Mouse (Mus musculus): ENCODE results near the gene Zmynd19. TPM values are rescaled to one million over a fixed set of nuclear protein-coding genes. Genes with fewer than 3 reads are reported as not detected.
A peak's percentile ranks its signal among the peaks of the same experiment; 100 is the strongest.

Zmynd19 gene
- 15.2 and 28.5 TPM in 2 replicates for polyA plus RNA-seq (2014; fragmentation: Nextera tagmentation; extraction: Ambion mirVana)

- peak; percentile 99 for ATAC-seq (ENCODE audit: low FRiP score, low TSS enrichment)
- no peaks in the 10 kb centered on the region for H3K9me3 ChIP-seq (ENCODE audit: control insufficient read depth, low read length)
- peaks cover 30% of the 10 kb centered on the region for H3K36me3 ChIP-seq (ENCODE audit: control insufficient read depth, insufficient read depth, low read length)
- peak within 1 kb of the TSS; percentile 89 for H3K4me2 ChIP-seq (replicated peaks; ENCODE audit: low read depth, low read length)
- WGBS = under 1% methylated on average over 103 of the region's 108 CpGs
- peak within 1 kb of the TSS; percentile 95 for H3K9ac ChIP-seq (ENCODE audit: low read depth, low read length)
- peak within 1 kb of the TSS; percentile 98 for H3K4me3 ChIP-seq (ENCODE audit: low read length)
- peak within 1 kb of the TSS; percentile 67 for H3K27ac ChIP-seq (ENCODE audit: low read depth, low read length)
- H3K27me3 ChIP-seq (ENCODE audit: control insufficient read depth, insufficient read depth, low read length) = no peaks in the 10 kb centered on the region
- H3K4me1 ChIP-seq (ENCODE audit: control insufficient read depth, insufficient read depth, low read length) = peaks cover 7% of the 10 kb centered on the region; the same call in 1 of the 2 replicates
These were observed at the start of gene Zmynd19 for GRCm38 (mm10) chr2:24949421-24950188. TSS of gene Zmynd19 (plus strand) at chr2:24949792.

- H3K4me3 ChIP-seq (ENCODE audit: low read length) = no peak overlapping the region
- H3K4me1 ChIP-seq (ENCODE audit: control insufficient read depth, insufficient read depth, low read length) = peaks cover 9% of the 10 kb centered on the region
- peaks cover 2% of the 10 kb centered on the region; the same call in 1 of the 2 replicates for H3K36me3 ChIP-seq (ENCODE audit: control insufficient read depth, insufficient read depth, low read length)
- H3K27ac ChIP-seq (ENCODE audit: low read depth, low read length) = no peak overlapping the region
- no peaks in the 10 kb centered on the region for H3K27me3 ChIP-seq (ENCODE audit: control insufficient read depth, insufficient read depth, low read length)
- WGBS = 72% methylated on average over 5 of the region's 5 CpGs
- no peaks in the 10 kb centered on the region for H3K9me3 ChIP-seq (ENCODE audit: control insufficient read depth, low read length)
- no peak overlapping the region for H3K9ac ChIP-seq (ENCODE audit: low read depth, low read length)
- H3K4me2 ChIP-seq (replicated peaks; ENCODE audit: low read depth, low read length) = no peak overlapping the region
- no peak for ATAC-seq (ENCODE audit: low FRiP score, low TSS enrichment)
These were observed 48.5 kb upstream of the Zmynd19 start for GRCm38 (mm10) chr2:24901055-24901454.

DNA sequence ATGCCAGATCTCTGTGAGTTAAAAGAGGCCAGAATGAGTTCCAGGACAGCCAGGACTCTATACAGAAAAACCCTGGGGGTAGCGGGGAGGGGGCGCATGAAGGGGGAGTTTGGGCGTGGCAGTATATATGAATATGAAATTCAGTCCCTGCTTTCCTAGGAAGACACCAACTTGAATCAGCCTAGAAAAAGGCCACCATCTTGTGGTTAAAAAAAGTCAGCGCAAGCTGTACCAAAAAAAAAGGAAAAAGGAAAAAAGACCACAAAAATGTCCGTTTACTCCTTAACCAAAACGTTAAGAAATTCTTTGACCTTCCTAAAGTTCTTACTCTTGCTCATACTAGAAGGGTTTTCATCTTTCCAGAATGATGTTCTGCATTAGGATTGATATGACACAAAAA is 46.6 kb upstream of the Zmynd19 start:
- ATAC-seq (ENCODE audit: low FRiP score, low TSS enrichment) = no peak
- H3K4me3 ChIP-seq (ENCODE audit: low read length) = no peak overlapping the region
- no peaks in the 10 kb centered on the region for H3K27me3 ChIP-seq (ENCODE audit: control insufficient read depth, insufficient read depth, low read length)
- WGBS = 88% methylated on average over 6 of the region's 6 CpGs
- peaks cover 2% of the 10 kb centered on the region; the same call in 1 of the 2 replicates for H3K36me3 ChIP-seq (ENCODE audit: control insufficient read depth, insufficient read depth, low read length)
- peaks cover 18% of the 10 kb centered on the region for H3K4me1 ChIP-seq (ENCODE audit: control insufficient read depth, insufficient read depth, low read length)
- no peak overlapping the region for H3K4me2 ChIP-seq (replicated peaks; ENCODE audit: low read depth, low read length)
- no peak overlapping the region for H3K27ac ChIP-seq (ENCODE audit: low read depth, low read length)
- no peak overlapping the region for H3K9ac ChIP-seq (ENCODE audit: low read depth, low read length)
- no peaks in the 10 kb centered on the region for H3K9me3 ChIP-seq (ENCODE audit: control insufficient read depth, low read length)

DNA sequence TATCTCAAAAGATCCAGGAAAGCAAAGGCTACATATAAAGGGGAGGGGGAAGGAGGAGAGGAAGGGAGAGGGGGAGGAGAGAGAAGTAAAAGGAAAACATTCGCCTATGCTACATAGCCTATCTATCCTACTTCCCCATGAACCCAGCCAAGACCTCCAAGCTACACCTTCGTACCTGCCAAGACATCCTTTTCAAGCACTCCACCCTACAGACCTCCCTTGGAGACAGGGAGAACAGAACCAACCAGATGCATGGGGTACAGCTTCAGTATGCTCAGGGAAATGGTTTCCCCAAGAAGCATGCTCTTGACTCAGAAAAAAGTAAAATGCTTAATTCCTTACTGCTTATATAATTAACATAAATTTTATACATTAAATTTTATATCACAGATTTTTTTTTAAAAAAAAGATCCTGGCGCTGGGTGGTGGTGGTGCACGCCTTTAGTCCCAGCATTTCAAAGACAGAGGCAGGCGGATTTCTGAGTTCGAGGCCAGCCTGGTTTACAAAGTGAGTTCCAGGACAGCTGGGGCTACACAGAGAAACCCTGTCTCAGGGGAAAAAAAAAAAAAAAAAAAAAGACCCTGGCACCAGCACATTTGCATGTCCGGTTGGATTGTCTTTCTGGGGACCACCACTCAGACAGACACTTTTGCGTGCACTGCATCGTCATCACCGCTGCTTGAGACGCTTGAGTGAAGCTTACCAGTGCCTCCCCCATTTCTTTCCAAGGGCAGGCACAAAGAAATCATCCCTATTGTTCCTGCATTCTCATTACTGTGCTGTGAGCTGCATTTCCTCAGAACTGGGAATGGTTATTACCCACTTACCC is 44.6 kb upstream of the Zmynd19 start:
- Histone ChIP-seq H3K27me3 (ENCODE audit: control insufficient read depth, insufficient read depth, low read length) (no peaks in the 10 kb centered on the region), H3K4me2 (replicated peaks; ENCODE audit: low read depth, low read length) (no peak overlapping the region), H3K4me3 (ENCODE audit: low read length) (no peak overlapping the region), H3K27ac (ENCODE audit: low read depth, low read length) (peak overlapping the region; percentile 55; the same call in 1 of the 2 replicates), H3K9ac (ENCODE audit: low read depth, low read length) (peak overlapping the region; percentile 34; the same call in 1 of the 2 replicates), H3K4me1 (ENCODE audit: control insufficient read depth, insufficient read depth, low read length) (peaks cover 18% of the 10 kb centered on the region), H3K9me3 (ENCODE audit: control insufficient read depth, low read length) (no peaks in the 10 kb centered on the region), H3K36me3 (ENCODE audit: control insufficient read depth, insufficient read depth, low read length) (no peaks in the 10 kb centered on the region; the same call in 1 of the 2 replicates)
- 56% methylated on average over 11 of the region's 11 CpGs for WGBS
- peak; percentile 72; the same call in 1 of the 2 replicates for ATAC-seq (ENCODE audit: low FRiP score, low TSS enrichment)

GRCm38 (mm10) chr2:24905653-24906155 is 43.9 kb upstream of the Zmynd19 start:
- Histone ChIP-seq H3K27me3 (ENCODE audit: control insufficient read depth, insufficient read depth, low read length) (no peaks in the 10 kb centered on the region), H3K4me1 (ENCODE audit: control insufficient read depth, insufficient read depth, low read length) (peaks cover 18% of the 10 kb centered on the region), H3K36me3 (ENCODE audit: control insufficient read depth, insufficient read depth, low read length) (no peaks in the 10 kb centered on the region; the same call in 1 of the 2 replicates), H3K27ac (ENCODE audit: low read depth, low read length) (peak overlapping the region; percentile 55; the same call in 1 of the 2 replicates), H3K9me3 (ENCODE audit: control insufficient read depth, low read length) (no peaks in the 10 kb centered on the region), H3K4me3 (ENCODE audit: low read length) (no peak overlapping the region), H3K4me2 (replicated peaks; ENCODE audit: low read depth, low read length) (no peak overlapping the region), H3K9ac (ENCODE audit: low read depth, low read length) (peak overlapping the region; percentile 34; the same call in 1 of the 2 replicates)
- 18% methylated on average over 2 of the region's 2 CpGs for WGBS
- ATAC-seq (ENCODE audit: low FRiP score, low TSS enrichment) = no peak

GRCm38 (mm10) chr2:24910481-24910880 is 39.1 kb upstream of the Zmynd19 start:
- 88% methylated on average over 4 of the region's 4 CpGs for WGBS
- Histone ChIP-seq H3K36me3 (ENCODE audit: control insufficient read depth, insufficient read depth, low read length) (peaks cover 3% of the 10 kb centered on the region; the same call in 1 of the 2 replicates), H3K4me3 (ENCODE audit: low read length) (no peak overlapping the region), H3K27ac (ENCODE audit: low read depth, low read length) (no peak overlapping the region), H3K9me3 (ENCODE audit: control insufficient read depth, low read length) (no peaks in the 10 kb centered on the region), H3K27me3 (ENCODE audit: control insufficient read depth, insufficient read depth, low read length) (no peaks in the 10 kb centered on the region), H3K4me1 (ENCODE audit: control insufficient read depth, insufficient read depth, low read length) (peaks cover 15% of the 10 kb centered on the region), H3K4me2 (replicated peaks; ENCODE audit: low read depth, low read length) (no peak overlapping the region), H3K9ac (ENCODE audit: low read depth, low read length) (no peak overlapping the region)
- no peak for ATAC-seq (ENCODE audit: low FRiP score, low TSS enrichment)

DNA sequence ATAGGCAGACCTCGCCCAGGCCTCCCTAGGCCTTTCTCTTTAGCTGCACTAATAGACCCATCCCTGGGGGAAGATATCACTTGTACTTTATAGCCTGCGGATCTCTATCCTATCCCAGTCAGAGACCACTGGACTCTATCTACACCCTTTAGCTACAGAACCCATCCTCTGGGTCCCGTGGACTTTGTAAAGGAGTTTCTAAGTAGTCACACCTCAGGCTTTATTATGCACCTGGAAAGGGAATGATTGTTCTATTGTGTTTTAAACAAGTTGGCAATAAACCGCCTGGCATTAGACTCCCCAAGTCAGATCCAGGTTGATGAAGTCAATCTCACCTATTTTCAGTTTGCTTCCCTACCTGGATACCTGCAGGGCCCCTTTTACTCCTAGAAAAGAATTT is 37.4 kb upstream of the Zmynd19 start:
- Histone ChIP-seq H3K4me1 (ENCODE audit: control insufficient read depth, insufficient read depth, low read length) (no peaks in the 10 kb centered on the region; the same call in 1 of the 2 replicates), H3K36me3 (ENCODE audit: control insufficient read depth, insufficient read depth, low read length) (peaks cover 3% of the 10 kb centered on the region; the same call in 1 of the 2 replicates), H3K4me2 (replicated peaks; ENCODE audit: low read depth, low read length) (no peak overlapping the region), H3K27me3 (ENCODE audit: control insufficient read depth, insufficient read depth, low read length) (no peaks in the 10 kb centered on the region), H3K9me3 (ENCODE audit: control insufficient read depth, low read length) (no peaks in the 10 kb centered on the region), H3K4me3 (ENCODE audit: low read length) (no peak overlapping the region), H3K27ac (ENCODE audit: low read depth, low read length) (no peak overlapping the region), H3K9ac (ENCODE audit: low read depth, low read length) (no peak overlapping the region)
- WGBS = 87% methylated on average over 4 of the region's 4 CpGs
- no peak for ATAC-seq (ENCODE audit: low FRiP score, low TSS enrichment)

- Histone ChIP-seq H3K4me2 (replicated peaks; ENCODE audit: low read depth, low read length) (no peak overlapping the region), H3K9ac (ENCODE audit: low read depth, low read length) (no peak overlapping the region), H3K27me3 (ENCODE audit: control insufficient read depth, insufficient read depth, low read length) (no peaks in the 10 kb centered on the region), H3K27ac (ENCODE audit: low read depth, low read length) (no peak overlapping the region), H3K4me1 (ENCODE audit: control insufficient read depth, insufficient read depth, low read length) (peaks cover 1% of the 10 kb centered on the region), H3K9me3 (ENCODE audit: control insufficient read depth, low read length) (no peaks in the 10 kb centered on the region), H3K36me3 (ENCODE audit: control insufficient read depth, insufficient read depth, low read length) (peaks cover 3% of the 10 kb centered on the region; the same call in 1 of the 2 replicates), H3K4me3 (ENCODE audit: low read length) (no peak overlapping the region)
- ATAC-seq (ENCODE audit: low FRiP score, low TSS enrichment) = no peak
These were observed 37.0 kb upstream of the Zmynd19 start for GRCm38 (mm10) chr2:24912589-24912988.
